Mouse (Mus musculus) myocyte (in vitro differentiated cells): ENCODE measurements around the gene Rgsl1. TPM values are rescaled to one million over a fixed set of nuclear protein-coding genes. Genes with fewer than 3 reads are reported as not detected.
A peak's percentile ranks its signal among the peaks of the same experiment; 100 is the strongest.

ENCODE experiments used
- H3K27me3 ChIP-seq: one replicate; pipeline ENCODE4 v1.6.1; 2011; ENCODE audit not compliant: control insufficient read depth, insufficient read depth, insufficient read length
- H3K36me3 ChIP-seq: one replicate; pipeline ENCODE4 v1.6.1; 2011; ENCODE audit not compliant: control insufficient read depth, insufficient read depth
- H3K4me2 ChIP-seq: one replicate; pipeline ENCODE4 v1.6.1; 2011; ENCODE audit warnings: low read depth, control low read depth
- H3K4me3 ChIP-seq: one replicate; pipeline ENCODE4 v1.5.1; 2011; ENCODE audit warnings: mild to moderate bottlenecking, control low read depth, moderate library complexity
- H3K79me2 ChIP-seq: one replicate; pipeline ENCODE4 v1.6.1; 2011; ENCODE audit not compliant: control insufficient read depth, insufficient read depth
- H3ac ChIP-seq: one replicate; pipeline ENCODE4 v1.6.1; 2011; ENCODE audit not compliant: control insufficient read depth, insufficient read length
- CEBPB ChIP-seq: IDR thresholded peaks from 2 replicates; pipeline ENCODE4 v1.6.1; 2011; ENCODE audit warnings: mild to moderate bottlenecking, moderate library complexity; ENCODE audit not compliant: poor library complexity, insufficient read depth, severe bottlenecking
- E2F4 ChIP-seq: IDR thresholded peaks from one replicate; pipeline ENCODE4 v1.6.1; 2011; ENCODE audit warnings: mild to moderate bottlenecking, control low read depth, moderate library complexity; ENCODE audit not compliant: insufficient read depth
- MAX ChIP-seq: IDR thresholded peaks from one replicate; pipeline ENCODE4 v1.6.1; 2011; ENCODE audit warnings: low read depth, mild to moderate bottlenecking, control low read depth
- MYOD1 ChIP-seq, 3 experiments: IDR thresholded peaks; one replicate each; pipeline ENCODE4 v1.6.1; 2011; ENCODE audit warnings: control low read depth in 2 of 3, low read depth in 2 of 3, mild to moderate bottlenecking in 2 of 3, moderate library complexity in 1 of 3; ENCODE audit not compliant: insufficient read length in 2 of 3, control insufficient read depth in 1 of 3
- MYOG ChIP-seq, 3 experiments: IDR thresholded peaks; one replicate each; pipeline ENCODE4 v1.6.1; 2011; ENCODE audit warnings: control low read depth in 2 of 3, low read depth in 2 of 3, mild to moderate bottlenecking in 2 of 3; ENCODE audit not compliant: insufficient read length in 2 of 3, control insufficient read depth in 1 of 3, insufficient read depth in 1 of 3
- POLR2A ChIP-seq: IDR thresholded peaks from one replicate; pipeline ENCODE4 v1.6.1; 2011; ENCODE audit warnings: low read depth, mild to moderate bottlenecking, control low read depth, moderate library complexity; ENCODE audit not compliant: insufficient read length
- POLR2AphosphoS2 ChIP-seq: IDR thresholded peaks from one replicate; pipeline ENCODE4 v1.6.1; 2011; ENCODE audit warnings: low read depth, control low read depth; ENCODE audit not compliant: insufficient read length
- REST ChIP-seq: IDR thresholded peaks from one replicate; pipeline ENCODE4 v1.6.1; 2011; ENCODE audit warnings: mild to moderate bottlenecking, control low read depth, moderate library complexity; ENCODE audit not compliant: insufficient read depth, insufficient read length
- SRF ChIP-seq: IDR thresholded peaks from one replicate; pipeline ENCODE4 v1.6.1; 2011; ENCODE audit warnings: low read depth; ENCODE audit not compliant: control insufficient read depth, insufficient read length
- TCF12 ChIP-seq: IDR thresholded peaks from one replicate; pipeline ENCODE4 v1.6.1; 2011; ENCODE audit warnings: mild to moderate bottlenecking, control low read depth; ENCODE audit not compliant: poor library complexity, insufficient read depth, severe bottlenecking
- TCF3 ChIP-seq: IDR thresholded peaks from one replicate; pipeline ENCODE4 v1.6.1; 2011; ENCODE audit warnings: low read depth, control low read depth; ENCODE audit not compliant: insufficient read length
- USF1 ChIP-seq: IDR thresholded peaks from one replicate; pipeline ENCODE4 v1.6.1; 2011; ENCODE audit warnings: low read depth, mild to moderate bottlenecking, control low read depth, moderate library complexity
- polyA plus RNA-seq: library from polyadenylated mRNA; unstranded; fragments of >200 nt; fragmentation: generic; extraction: Trizol; gene quantifications from one replicate; pipeline ENCODE4 v1.2.1, GENCODE M21; 2012; ENCODE audit warnings: missing spikeins

Gene Rgsl1
- polyA plus RNA-seq, 1 experiment, result not detected

- H3K36me3 ChIP-seq, result peaks cover 3% of the 10 kb centered on the region
- no peaks in the 10 kb centered on the region for H3K27me3 ChIP-seq
- no peak for TF ChIP-seq TCF12
- peak; percentile 37 for TF ChIP-seq POLR2AphosphoS2
- TF ChIP-seq E2F4, result no peak
- TF ChIP-seq MYOG (IDR thresholded peaks at IDR 0.05; ENCODE audit: control insufficient read depth in 1 of 3, insufficient read depth in 1 of 3, insufficient read length in 2 of 3, low read depth in 2 of 3), result peak in 2 of 3 experiments; percentile 96
- TF ChIP-seq MAX, result no peak
- TF ChIP-seq POLR2A, result no peak
- no peak for TF ChIP-seq SRF
- peak in 2 of 3 experiments; percentile 91 to 92 for TF ChIP-seq MYOD1 (IDR thresholded peaks at IDR 0.05; ENCODE audit: control insufficient read depth in 1 of 3, insufficient read length in 2 of 3, low read depth in 2 of 3)
- TF ChIP-seq CEBPB, result no peak
- TF ChIP-seq TCF3, result peak; percentile 95
- no peaks in the 10 kb centered on the region for H3K79me2 ChIP-seq
- H3K4me3 ChIP-seq, result no peak overlapping the region
- H3K4me2 ChIP-seq, result no peak overlapping the region
- H3ac ChIP-seq, result no peak overlapping the region
Measured at GRCm38 (mm10) chr1:153746119-153746670, 97.7 kb downstream of the Rgsl1 start.

GRCm38 (mm10) chr1:153742374-153743155 is 101.4 kb downstream of the Rgsl1 start:
- no peak for TF ChIP-seq SRF
- TF ChIP-seq MYOG (IDR thresholded peaks at IDR 0.05; ENCODE audit: control insufficient read depth in 1 of 3, insufficient read depth in 1 of 3, insufficient read length in 2 of 3, low read depth in 2 of 3), result no peak
- no peak for TF ChIP-seq POLR2AphosphoS2
- no peak for TF ChIP-seq POLR2A
- TF ChIP-seq MAX, result no peak
- TF ChIP-seq TCF12, result no peak
- TF ChIP-seq REST, result no peak
- TF ChIP-seq E2F4, result no peak
- no peak for TF ChIP-seq USF1
- no peak for TF ChIP-seq TCF3
- TF ChIP-seq CEBPB, result no peak
- no peak for TF ChIP-seq MYOD1 (IDR thresholded peaks at IDR 0.05; ENCODE audit: control insufficient read depth in 1 of 3, insufficient read length in 2 of 3, low read depth in 2 of 3)
- no peak overlapping the region for H3ac ChIP-seq
- H3K4me2 ChIP-seq, result peak overlapping the region; percentile 80
- peaks cover 4% of the 10 kb centered on the region for H3K79me2 ChIP-seq
- H3K36me3 ChIP-seq, result peaks cover 3% of the 10 kb centered on the region
- H3K27me3 ChIP-seq, result no peaks in the 10 kb centered on the region
- H3K4me3 ChIP-seq, result peak overlapping the region; percentile 39

- H3K27me3 ChIP-seq, result no peaks in the 10 kb centered on the region
- H3ac ChIP-seq, result no peak overlapping the region
- TF ChIP-seq REST (no peak), MYOD1 (IDR thresholded peaks at IDR 0.05; ENCODE audit: control insufficient read depth in 1 of 3, insufficient read length in 2 of 3, low read depth in 2 of 3) (peak in 2 of 3 experiments; percentile 19 to 24)
Measured at GRCm38 (mm10) chr1:153741551-153742316, 102.2 kb downstream of the Rgsl1 start.

GRCm38 (mm10) chr1:153740775-153741400 is 103.1 kb downstream of the Rgsl1 start:
- H3K27me3 ChIP-seq, result no peaks in the 10 kb centered on the region
- peak overlapping the region; percentile 80 for H3K4me2 ChIP-seq
- no peak for TF ChIP-seq POLR2AphosphoS2
- H3K4me3 ChIP-seq, result peak overlapping the region; percentile 39
- H3ac ChIP-seq, result no peak overlapping the region
- H3K36me3 ChIP-seq, result peaks cover 3% of the 10 kb centered on the region
- peaks cover 4% of the 10 kb centered on the region for H3K79me2 ChIP-seq

More at GRCm38 (mm10) chr1:153741551-153742316, 102.2 kb downstream of the Rgsl1 start:
- Histone ChIP-seq H3K4me3 (peak overlapping the region; percentile 39), H3K36me3 (peaks cover 3% of the 10 kb centered on the region), H3K4me2 (peak overlapping the region; percentile 80), H3K79me2 (peaks cover 4% of the 10 kb centered on the region)

- H3K36me3 ChIP-seq, result peaks cover 3% of the 10 kb centered on the region
- no peaks in the 10 kb centered on the region for H3K27me3 ChIP-seq
- H3ac ChIP-seq, result no peak within 1 kb of the TSS
- H3K79me2 ChIP-seq, result peaks cover 4% of the 10 kb centered on the region
- TF ChIP-seq MYOG (IDR thresholded peaks at IDR 0.05; ENCODE audit: control insufficient read depth in 1 of 3, insufficient read depth in 1 of 3, insufficient read length in 2 of 3, low read depth in 2 of 3) (peak in 1 of 3 experiments; percentile 29), REST (no peak), POLR2AphosphoS2 (peak; percentile 94), POLR2A (peak; percentile 96)
- peak within 1 kb of the TSS; percentile 80 for H3K4me2 ChIP-seq
- peak within 1 kb of the TSS; percentile 39 for H3K4me3 ChIP-seq
Measured at GRCm38 (mm10) chr1:153740145-153740544, 103.8 kb downstream of the Rgsl1 start, which contains the start of gene Rgs16. Gene Rgs16, plus strand, starts transcription at chr1:153740349.
